Mouse (Mus musculus) neural tube, embryonic 15.5 days (tissue): ENCODE measurements around the gene Vdr. TPM values are rescaled to one million over a fixed set of nuclear protein-coding genes. Genes with fewer than 3 reads are reported as not detected.

Experiments used
- ATAC-seq: fragments of 200-750 bp; cut with Nextera tagmentation; 2 replicates; pipeline ENCODE4 v1.8.0; 2017; ENCODE audit warnings: mild to moderate bottlenecking, moderate TSS enrichment, moderate library complexity; ENCODE audit not compliant: low FRiP score
- H3K27ac ChIP-seq: fragments of 300-500 bp; sonication (generic); replicated peaks from 2 replicates; pipeline ENCODE4 v1.5.1; 2015; ENCODE audit warnings: mild to moderate bottlenecking, inconsistent platforms
- H3K27me3 ChIP-seq: fragments of 300-500 bp; sonication (generic); replicated peaks from 2 replicates; pipeline ENCODE4 v1.6.1; 2015; ENCODE audit warnings: inconsistent platforms
- H3K36me3 ChIP-seq: fragments of 300-500 bp; sonication (generic); 2 replicates; pipeline ENCODE4 v1.6.1; 2015; ENCODE audit warnings: inconsistent platforms
- H3K4me1 ChIP-seq: fragments of 300-500 bp; sonication (generic); 2 replicates; pipeline ENCODE4 v1.6.1; 2015; ENCODE audit warnings: inconsistent platforms
- H3K4me2 ChIP-seq: fragments of 300-500 bp; sonication (generic); 2 replicates; pipeline ENCODE4 v1.6.1; 2015; ENCODE audit warnings: inconsistent platforms, mild to moderate bottlenecking, moderate library complexity
- H3K4me3 ChIP-seq: fragments of 300-500 bp; sonication (generic); replicated peaks from 2 replicates; pipeline ENCODE4 v1.5.1; 2015; ENCODE audit warnings: mild to moderate bottlenecking, inconsistent platforms
- H3K9ac ChIP-seq: fragments of 300-500 bp; sonication (generic); replicated peaks from 2 replicates; pipeline ENCODE4 v1.6.1; 2015; ENCODE audit warnings: mild to moderate bottlenecking, inconsistent platforms
- H3K9me3 ChIP-seq: fragments of 300-500 bp; sonication (generic); replicated peaks from 2 replicates; pipeline ENCODE4 v1.6.1; 2016; ENCODE audit warnings: inconsistent platforms
- WGBS: fragments of 180-500 bp; shearing (Covaris S2); methylation state at CpG from one replicate; pipeline ENCODE4 v1.1.7; 2015; ENCODE audit warnings: mixed read lengths; 5-methylcytosine and 5-hydroxymethylcytosine counted together
- polyA plus RNA-seq: library from polyadenylated mRNA; unstranded; fragments of >200 nt; fragmentation: Nextera tagmentation; extraction: Ambion mirVana; gene quantifications from 2 replicates; pipeline ENCODE4 v1.2.1, GENCODE M21; 2015

Gene Vdr
- polyA plus RNA-seq, 1 experiment from 2014 or later, result 0.17 TPM

GRCm38 (mm10) chr15:97896861-97897654 is 13.4 kb downstream of the Vdr start:
- H3K4me2 ChIP-seq, result no peak overlapping the region
- no peaks in the 10 kb centered on the region for H3K36me3 ChIP-seq
- 66% methylated on average over 16 of the region's 16 CpGs for WGBS
- H3K27me3 ChIP-seq, result no peaks in the 10 kb centered on the region
- H3K4me1 ChIP-seq, result peaks cover 5% of the 10 kb centered on the region; the same call in 1 of the 2 replicates
- H3K9me3 ChIP-seq, result no peaks in the 10 kb centered on the region
- no peak for ATAC-seq
- no peak overlapping the region; the same call in 1 of the 2 replicates for H3K27ac ChIP-seq
- H3K4me3 ChIP-seq, result no peak overlapping the region
- no peak overlapping the region for H3K9ac ChIP-seq

GRCm38 (mm10) chr15:97896347-97896746 is 14.1 kb downstream of the Vdr start:
- Histone ChIP-seq H3K4me3 (no peak overlapping the region), H3K4me2 (no peak overlapping the region), H3K36me3 (no peaks in the 10 kb centered on the region), H3K9ac (no peak overlapping the region), H3K27ac (no peak overlapping the region), H3K9me3 (no peaks in the 10 kb centered on the region), H3K4me1 (peaks cover 7% of the 10 kb centered on the region; the same call in 1 of the 2 replicates), H3K27me3 (no peaks in the 10 kb centered on the region)
- ATAC-seq, result no peak
- 82% methylated on average over 9 of the region's 9 CpGs for WGBS

GRCm38 (mm10) chr15:97895847-97896246 is 14.6 kb downstream of the Vdr start:
- Histone ChIP-seq H3K27ac (no peak overlapping the region), H3K9ac (no peak overlapping the region), H3K4me2 (no peak overlapping the region), H3K27me3 (no peaks in the 10 kb centered on the region), H3K4me3 (no peak overlapping the region), H3K9me3 (no peaks in the 10 kb centered on the region), H3K36me3 (no peaks in the 10 kb centered on the region), H3K4me1 (peaks cover 7% of the 10 kb centered on the region; the same call in 1 of the 2 replicates)
- WGBS, result 66% methylated on average over 12 of the region's 12 CpGs
- ATAC-seq, result no peak

- Histone ChIP-seq H3K27ac (no peak overlapping the region), H3K9me3 (no peaks in the 10 kb centered on the region), H3K9ac (no peak overlapping the region), H3K4me2 (no peak overlapping the region), H3K27me3 (no peaks in the 10 kb centered on the region), H3K4me1 (peaks cover 7% of the 10 kb centered on the region; the same call in 1 of the 2 replicates), H3K36me3 (no peaks in the 10 kb centered on the region), H3K4me3 (no peak overlapping the region)
- no peak for ATAC-seq
- WGBS, result 73% methylated on average over 8 of the region's 8 CpGs
Observed at GRCm38 (mm10) chr15:97892506-97892905, 17.9 kb downstream of the Vdr start.

- H3K9ac ChIP-seq, result no peak overlapping the region
- peaks cover 3% of the 10 kb centered on the region; the same call in 1 of the 2 replicates for H3K4me1 ChIP-seq
- no peak overlapping the region for H3K4me3 ChIP-seq
- no peaks in the 10 kb centered on the region for H3K27me3 ChIP-seq
- no peak overlapping the region for H3K27ac ChIP-seq
- H3K9me3 ChIP-seq, result no peaks in the 10 kb centered on the region
- ATAC-seq, result no peak
- 94% methylated on average over 10 of the region's 10 CpGs for WGBS
- no peaks in the 10 kb centered on the region for H3K36me3 ChIP-seq
- no peak overlapping the region for H3K4me2 ChIP-seq
Observed at GRCm38 (mm10) chr15:97890450-97890849, 20.0 kb downstream of the Vdr start.

- Histone ChIP-seq H3K4me3 (no peak overlapping the region), H3K9me3 (no peaks in the 10 kb centered on the region), H3K4me1 (peaks cover 3% of the 10 kb centered on the region; the same call in 1 of the 2 replicates), H3K4me2 (no peak overlapping the region), H3K27me3 (no peaks in the 10 kb centered on the region), H3K27ac (no peak overlapping the region), H3K9ac (no peak overlapping the region), H3K36me3 (no peaks in the 10 kb centered on the region)
- WGBS, result 61% methylated on average over 11 of the region's 11 CpGs
- no peak for ATAC-seq
Observed at GRCm38 (mm10) chr15:97890017-97890416, 20.4 kb downstream of the Vdr start.

GRCm38 (mm10) chr15:97887541-97888016 is 22.9 kb downstream of the Vdr start:
- Histone ChIP-seq H3K4me1 (peaks cover 3% of the 10 kb centered on the region; the same call in 1 of the 2 replicates), H3K9me3 (no peaks in the 10 kb centered on the region), H3K9ac (no peak overlapping the region), H3K4me3 (no peak overlapping the region), H3K27me3 (no peaks in the 10 kb centered on the region), H3K36me3 (no peaks in the 10 kb centered on the region), H3K27ac (no peak overlapping the region), H3K4me2 (no peak overlapping the region)
- no peak for ATAC-seq
- 78% methylated on average over 10 of the region's 10 CpGs for WGBS

GRCm38 (mm10) chr15:97881423-97881822 is 29.0 kb downstream of the Vdr start:
- WGBS, result 92% methylated on average over 8 of the region's 8 CpGs
- no peak overlapping the region for H3K4me2 ChIP-seq
- no peaks in the 10 kb centered on the region for H3K4me1 ChIP-seq
- no peak for ATAC-seq
- no peak overlapping the region for H3K27ac ChIP-seq
- no peaks in the 10 kb centered on the region for H3K9me3 ChIP-seq
- no peaks in the 10 kb centered on the region for H3K27me3 ChIP-seq
- H3K4me3 ChIP-seq, result no peak overlapping the region
- no peak overlapping the region for H3K9ac ChIP-seq
- H3K36me3 ChIP-seq, result no peaks in the 10 kb centered on the region

- 84% methylated on average over 9 of the region's 9 CpGs for WGBS
- no peaks in the 10 kb centered on the region for H3K36me3 ChIP-seq
- no peak overlapping the region for H3K27ac ChIP-seq
- H3K27me3 ChIP-seq, result no peaks in the 10 kb centered on the region
- no peak overlapping the region for H3K4me2 ChIP-seq
- no peak overlapping the region for H3K9ac ChIP-seq
- H3K4me1 ChIP-seq, result no peaks in the 10 kb centered on the region
- ATAC-seq, result no peak
- no peak overlapping the region for H3K4me3 ChIP-seq
- no peaks in the 10 kb centered on the region for H3K9me3 ChIP-seq
Observed at GRCm38 (mm10) chr15:97880441-97880840, 30.0 kb downstream of the Vdr start.

GRCm38 (mm10) chr15:97878696-97879328 is 31.6 kb downstream of the Vdr start:
- Histone ChIP-seq H3K4me2 (no peak overlapping the region), H3K36me3 (no peaks in the 10 kb centered on the region), H3K27ac (no peak overlapping the region), H3K9me3 (no peaks in the 10 kb centered on the region), H3K9ac (no peak overlapping the region), H3K27me3 (no peaks in the 10 kb centered on the region), H3K4me3 (no peak overlapping the region), H3K4me1 (no peaks in the 10 kb centered on the region)
- no peak for ATAC-seq
- 69% methylated on average over 7 of the region's 7 CpGs for WGBS

GRCm38 (mm10) chr15:97875784-97876183 is 34.6 kb downstream of the Vdr start:
- H3K4me1 ChIP-seq, result no peaks in the 10 kb centered on the region
- H3K27me3 ChIP-seq, result no peaks in the 10 kb centered on the region
- no peak for ATAC-seq
- H3K9me3 ChIP-seq, result no peaks in the 10 kb centered on the region
- no peak overlapping the region for H3K9ac ChIP-seq
- H3K4me3 ChIP-seq, result no peak overlapping the region
- no peaks in the 10 kb centered on the region for H3K36me3 ChIP-seq
- H3K27ac ChIP-seq, result no peak overlapping the region
- 87% methylated on average over 8 of the region's 8 CpGs for WGBS
- H3K4me2 ChIP-seq, result no peak overlapping the region

GRCm38 (mm10) chr15:97873717-97874116 is 36.7 kb downstream of the Vdr start:
- H3K4me1 ChIP-seq, result no peaks in the 10 kb centered on the region
- 82% methylated on average over 9 of the region's 9 CpGs for WGBS
- H3K4me2 ChIP-seq, result no peak overlapping the region
- no peaks in the 10 kb centered on the region for H3K27me3 ChIP-seq
- H3K4me3 ChIP-seq, result no peak overlapping the region
- H3K27ac ChIP-seq, result no peak overlapping the region
- ATAC-seq, result no peak
- H3K9ac ChIP-seq, result no peak overlapping the region
- no peaks in the 10 kb centered on the region for H3K36me3 ChIP-seq
- H3K9me3 ChIP-seq, result no peaks in the 10 kb centered on the region
